Comparison of ENCODE assay signal across 6 mouse cellular contexts in the genomic region with DNA sequence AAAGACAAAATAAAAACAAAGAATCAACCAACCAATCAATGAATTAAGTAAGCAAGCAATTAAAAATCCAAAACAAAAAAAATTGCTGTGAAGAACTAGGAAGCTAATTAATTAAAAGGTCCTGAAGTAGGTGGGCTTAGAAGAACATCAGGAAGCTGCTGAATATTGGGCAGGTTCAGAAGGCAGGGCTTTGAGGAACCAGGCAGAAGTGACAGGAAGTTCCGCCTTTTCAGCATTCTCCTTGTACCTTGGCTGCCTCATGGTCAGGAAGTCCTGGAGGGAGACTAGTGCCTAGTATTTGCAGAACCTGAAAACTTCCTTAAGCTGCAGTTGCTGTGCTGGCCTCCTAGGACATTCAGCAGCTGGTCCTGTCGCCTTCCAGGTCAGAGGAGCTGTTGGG. TPM values are rescaled to one million over a fixed set of nuclear protein-coding genes. Genes with fewer than 3 reads are reported as not detected.
"Had no signal": no experiment of that assay in that cellular context is flagged by ENCODE, and none has a peak within 500 bp of the region (broad histone marks: within the 10 kb centered on the region; RNA-seq: fewer than 3 reads in every experiment).

No protein-coding gene starts in this region.

RNA-seq across cellular contexts. Expression of a gene that starts 4.1 kb away (rescaled TPM):
- polyA plus RNA-seq: heart, embryonic 12.5 days; heart, embryonic 14.5 days; hindbrain, embryonic 12.5 days; limb, embryonic 14.5 days; liver, embryonic 13.5 days; liver, embryonic 15.5 days had no signal
